Mouse (Mus musculus) urinary bladder, postnatal 25 days (tissue): Measurements from ENCODE around the gene Scn2a.
A peak's percentile ranks its signal among the peaks of the same experiment; 100 is the strongest.

Experiments used
- DNase-seq: peaks from one replicate; pipeline ENCODE4 v3.0.0; 2022; ENCODE audit warnings: low spot score

The Scn2a gene

DNA sequence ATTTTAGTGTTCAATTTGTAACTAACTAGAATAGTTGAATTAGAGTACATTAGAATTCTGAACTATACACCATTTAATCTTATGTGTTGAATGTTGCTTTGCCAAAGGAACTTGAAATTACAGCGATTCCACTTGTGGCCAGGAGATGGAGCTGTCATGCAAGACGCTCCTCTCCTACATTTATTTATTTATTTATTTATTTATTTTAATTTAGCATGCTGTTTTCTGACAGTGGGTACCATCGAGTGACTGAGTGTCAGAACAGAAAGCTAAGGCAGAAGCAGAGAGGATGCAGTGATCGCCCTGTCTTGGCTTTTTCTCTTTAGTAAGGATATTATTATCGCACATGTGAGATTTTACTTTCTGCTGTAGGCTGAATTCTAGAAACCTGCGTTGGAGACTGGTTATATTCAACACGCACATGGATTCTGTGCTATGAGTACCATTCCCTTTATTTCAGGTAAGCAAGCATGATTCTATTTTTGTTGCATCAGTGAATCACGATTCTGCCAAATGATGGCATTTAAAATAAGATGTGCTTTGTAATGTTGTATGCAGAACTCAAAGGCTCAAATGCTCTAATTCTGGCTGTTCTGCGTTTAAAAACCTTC lies at the start of gene Scn2a:
TSS of gene Scn2a (plus strand) at position 216 of the 611 bp plus-strand sequence.
- DNase-seq = no peak

DNA sequence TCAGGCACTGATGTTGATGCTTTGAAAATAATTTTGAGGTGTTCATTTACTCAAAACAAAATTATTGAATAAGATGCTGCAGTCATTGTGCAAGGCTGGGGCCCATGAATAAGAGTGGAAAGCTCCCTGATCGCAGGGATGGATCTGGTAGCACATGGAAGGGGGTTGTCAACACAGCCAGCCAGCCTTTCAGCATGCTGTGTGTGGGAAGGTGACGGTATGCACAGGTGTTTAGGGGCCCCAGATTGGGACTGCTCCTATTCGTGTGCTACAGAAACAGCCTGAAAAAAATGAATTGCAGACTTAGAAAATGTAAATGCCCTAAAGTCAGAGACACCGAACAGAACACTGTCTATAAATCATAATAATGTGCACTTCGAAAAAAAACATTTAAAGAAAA lies 32.9 kb upstream of the Scn2a start:
- no peak for DNase-seq

DNA sequence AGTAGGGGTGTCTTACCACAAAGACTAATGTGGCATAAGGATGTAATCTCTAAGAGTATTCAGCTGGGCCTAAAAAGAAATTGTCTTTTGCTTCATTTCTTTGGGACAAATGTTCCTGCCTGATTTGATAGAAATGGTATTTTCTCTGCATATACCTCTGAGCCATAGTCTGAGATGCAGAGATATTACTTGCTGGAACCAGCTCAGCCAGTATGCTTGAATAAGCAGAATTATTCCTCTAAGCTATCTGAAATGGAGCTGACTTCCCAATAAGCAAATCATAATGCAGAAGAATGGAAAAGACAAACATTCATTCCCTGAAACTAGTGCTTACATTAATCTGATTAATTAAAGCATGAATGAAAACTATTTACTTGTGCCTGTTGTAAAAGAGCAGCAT lies 12.8 kb upstream of the Scn2a start:
- no peak for DNase-seq

DNA sequence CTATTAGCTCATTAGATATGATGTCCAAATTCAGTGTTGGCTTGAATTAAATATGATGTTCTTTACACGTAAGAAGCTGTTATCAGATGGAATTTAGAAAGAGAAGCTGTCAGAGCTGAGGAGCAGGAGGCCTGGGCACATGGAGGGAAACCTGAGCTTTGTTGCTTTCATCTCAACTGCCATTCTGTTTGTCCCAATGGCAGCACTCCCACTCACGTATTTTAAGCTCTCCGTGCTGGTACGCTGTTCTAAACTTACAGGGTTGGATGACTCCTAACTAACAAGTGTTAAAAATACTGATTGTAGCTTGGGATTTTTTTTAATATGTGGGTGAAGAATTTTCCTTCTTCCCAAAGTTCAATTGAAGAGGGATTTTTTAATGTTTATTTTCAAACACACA lies 8.7 kb upstream of the Scn2a start:
- DNase-seq = no peak

DNA sequence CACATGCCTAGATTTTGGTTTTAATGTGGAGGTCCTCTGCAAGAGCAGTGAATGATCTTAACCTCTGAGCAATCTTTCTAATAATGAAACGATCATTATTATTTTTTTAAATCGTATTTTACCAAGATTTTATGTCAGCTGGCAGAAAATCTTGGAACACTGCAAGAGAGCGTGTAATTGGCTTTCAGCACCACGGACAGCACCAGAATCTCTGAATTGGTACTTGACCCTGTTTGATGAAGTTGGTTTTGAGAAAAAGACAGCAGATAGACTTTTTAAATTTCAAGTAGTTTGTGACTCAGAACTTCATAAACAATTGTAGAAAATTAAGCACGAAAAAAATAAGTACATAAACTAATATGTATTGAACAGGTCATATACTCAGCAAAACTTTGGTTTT lies 790 bp upstream of the Scn2a start:
- DNase-seq = peak; percentile 21

DNA sequence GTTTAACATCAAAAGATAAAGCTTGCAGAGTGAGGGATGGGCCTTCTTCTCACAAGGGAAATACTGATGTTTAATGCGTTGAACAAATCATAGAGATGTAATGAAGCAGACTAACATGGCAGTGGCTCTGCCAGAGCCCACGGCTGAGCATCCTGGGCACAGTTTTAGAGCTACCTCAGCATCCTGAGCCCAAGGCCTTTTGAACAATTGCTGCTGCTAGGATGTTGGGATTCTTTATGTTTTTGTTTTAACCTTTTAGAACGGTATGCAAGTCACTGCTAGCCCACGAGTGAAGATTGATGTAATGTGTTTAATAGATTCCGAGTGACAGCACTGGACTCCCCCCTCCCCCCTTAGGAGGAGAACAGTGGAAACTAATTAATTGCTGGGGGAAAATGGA lies 683 bp downstream of the Scn2a start:
- no peak for DNase-seq

DNA sequence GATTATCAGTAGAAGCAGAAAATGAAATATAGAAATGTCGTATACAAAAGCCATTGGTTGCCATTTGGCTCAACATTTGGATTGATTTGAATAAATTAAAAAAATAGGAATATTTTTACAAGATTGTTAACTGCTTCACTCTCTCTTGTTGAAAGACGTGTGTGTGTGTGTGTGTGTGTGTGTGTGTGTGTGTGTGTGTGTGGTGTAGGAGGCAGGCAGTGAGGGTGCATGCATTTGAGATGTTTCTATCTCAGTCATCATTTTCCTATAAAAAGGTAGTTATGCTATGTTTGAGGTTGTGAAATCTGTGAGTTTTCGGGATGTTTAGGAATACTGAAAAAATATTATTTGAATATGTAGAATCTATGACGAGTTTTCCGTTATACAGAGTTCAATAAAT lies 1.3 kb downstream of the Scn2a start:
- no peak for DNase-seq

DNA sequence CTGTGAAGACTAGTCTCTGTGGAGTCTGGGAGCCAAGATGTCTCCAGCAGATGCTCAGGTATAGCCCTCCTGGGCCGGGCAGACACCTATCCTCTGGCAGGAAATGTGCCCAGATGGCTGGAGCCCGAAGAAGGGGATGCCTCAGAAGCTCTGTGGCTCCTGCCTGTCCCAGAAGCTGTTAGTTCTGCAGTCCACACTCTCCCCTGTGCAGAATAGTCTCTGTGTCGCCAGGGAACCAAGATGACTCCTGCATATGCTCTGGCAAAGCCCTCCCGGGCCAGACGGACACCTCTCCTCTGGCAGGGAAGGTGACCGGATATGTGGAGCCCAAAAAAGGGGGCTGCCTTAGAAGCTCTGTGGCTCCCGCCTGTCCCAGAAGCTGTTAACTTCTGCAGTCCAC lies 32.1 kb downstream of the Scn2a start:
- DNase-seq = no peak

DNA sequence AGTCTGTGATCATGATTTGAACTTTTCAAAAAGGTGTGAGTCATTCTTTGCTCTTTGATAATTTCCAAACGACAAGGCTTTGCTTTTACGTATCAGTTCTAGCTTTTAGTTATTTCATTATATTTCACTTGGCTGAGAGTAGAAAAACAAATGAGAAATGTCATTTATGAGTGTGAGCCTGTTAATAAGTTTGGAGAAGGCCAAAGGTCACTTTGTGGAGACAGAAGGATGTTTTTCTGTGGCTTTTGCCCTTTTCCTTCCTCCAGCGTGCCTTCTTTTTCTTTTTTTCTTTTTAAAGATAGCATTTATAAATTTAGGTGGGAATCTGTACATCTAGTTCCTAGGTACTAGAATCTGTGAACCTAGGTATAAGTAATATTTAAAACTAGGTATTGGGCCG lies 36.5 kb downstream of the Scn2a start:
- DNase-seq = no peak

DNA sequence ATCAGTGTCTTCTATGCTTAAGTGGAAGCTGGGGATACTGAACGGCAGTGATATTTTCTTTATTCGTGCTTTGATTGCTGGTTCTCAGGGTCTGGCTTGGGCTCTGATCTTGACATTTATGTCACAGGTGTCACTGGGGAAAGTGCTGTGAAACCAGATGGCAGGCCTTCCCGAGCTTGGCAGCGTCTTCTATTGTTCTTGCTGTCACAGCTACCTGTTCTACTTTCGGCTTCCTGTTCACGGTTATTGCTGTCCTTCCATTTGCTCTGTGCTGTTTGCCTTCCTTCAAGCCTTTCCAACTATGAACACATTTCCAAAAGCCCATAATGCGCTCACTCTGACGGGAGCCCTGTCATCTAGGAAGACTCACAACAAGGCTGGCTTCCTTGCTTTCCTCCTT lies 37.9 kb downstream of the Scn2a start:
- DNase-seq = no peak

DNA sequence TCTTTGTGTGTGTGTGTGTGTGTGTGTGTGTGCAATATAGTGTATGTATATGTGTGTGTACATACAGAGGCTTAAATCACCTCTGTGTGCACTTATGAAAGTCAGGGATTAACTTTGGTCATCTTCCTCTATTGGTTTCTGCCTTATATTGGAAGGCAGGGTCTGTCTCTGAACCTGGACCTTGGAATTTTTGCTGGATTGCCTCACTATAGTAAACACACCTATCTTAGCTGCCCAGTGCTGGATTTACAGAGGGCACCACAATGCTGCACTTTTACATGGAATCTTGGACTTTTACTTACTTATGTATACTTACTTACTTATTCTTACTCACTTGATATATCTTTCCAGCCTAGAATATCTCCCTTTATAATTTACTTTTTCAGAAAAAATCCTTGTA lies 43.3 kb downstream of the Scn2a start:
- no peak for DNase-seq

DNA sequence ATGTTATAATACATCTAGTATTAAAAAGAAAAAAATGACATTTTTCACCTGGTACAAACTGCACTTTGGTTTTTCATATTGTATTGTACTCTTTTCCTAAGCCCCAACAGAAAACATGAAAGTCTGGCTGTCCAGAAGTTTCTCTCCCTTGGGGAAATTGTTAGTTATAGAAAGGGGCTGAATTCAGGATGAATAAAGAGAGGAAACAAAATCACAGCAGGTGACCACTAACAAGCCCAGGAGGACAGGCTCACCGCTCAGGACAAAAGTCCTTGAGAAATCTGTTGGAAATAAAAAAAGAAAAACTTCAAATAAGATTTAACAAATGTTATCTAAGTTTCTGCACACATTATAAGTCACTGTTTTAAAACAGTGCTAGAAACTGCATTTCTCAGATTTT lies 43.9 kb downstream of the Scn2a start:
- no peak for DNase-seq

DNA sequence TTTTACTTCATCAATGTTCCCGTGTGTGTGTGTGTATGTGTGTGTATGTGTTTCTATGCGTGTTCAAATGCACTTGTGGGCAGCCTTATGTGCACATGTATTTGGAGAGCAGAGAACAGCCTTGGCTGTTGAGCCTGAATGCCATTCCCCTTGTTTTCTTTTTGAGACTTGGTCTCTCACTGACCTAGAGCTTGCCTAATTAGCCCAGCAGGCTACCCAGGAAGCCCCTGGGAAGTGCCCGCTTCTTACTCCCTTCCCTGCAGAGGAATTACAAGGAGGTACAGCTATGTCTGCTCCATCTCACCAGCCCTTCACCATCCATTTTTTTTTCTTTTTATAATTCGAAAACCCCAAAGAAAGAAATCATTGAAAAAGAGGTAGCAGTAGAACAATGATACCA lies 44.6 kb downstream of the Scn2a start:
- DNase-seq = no peak

DNA sequence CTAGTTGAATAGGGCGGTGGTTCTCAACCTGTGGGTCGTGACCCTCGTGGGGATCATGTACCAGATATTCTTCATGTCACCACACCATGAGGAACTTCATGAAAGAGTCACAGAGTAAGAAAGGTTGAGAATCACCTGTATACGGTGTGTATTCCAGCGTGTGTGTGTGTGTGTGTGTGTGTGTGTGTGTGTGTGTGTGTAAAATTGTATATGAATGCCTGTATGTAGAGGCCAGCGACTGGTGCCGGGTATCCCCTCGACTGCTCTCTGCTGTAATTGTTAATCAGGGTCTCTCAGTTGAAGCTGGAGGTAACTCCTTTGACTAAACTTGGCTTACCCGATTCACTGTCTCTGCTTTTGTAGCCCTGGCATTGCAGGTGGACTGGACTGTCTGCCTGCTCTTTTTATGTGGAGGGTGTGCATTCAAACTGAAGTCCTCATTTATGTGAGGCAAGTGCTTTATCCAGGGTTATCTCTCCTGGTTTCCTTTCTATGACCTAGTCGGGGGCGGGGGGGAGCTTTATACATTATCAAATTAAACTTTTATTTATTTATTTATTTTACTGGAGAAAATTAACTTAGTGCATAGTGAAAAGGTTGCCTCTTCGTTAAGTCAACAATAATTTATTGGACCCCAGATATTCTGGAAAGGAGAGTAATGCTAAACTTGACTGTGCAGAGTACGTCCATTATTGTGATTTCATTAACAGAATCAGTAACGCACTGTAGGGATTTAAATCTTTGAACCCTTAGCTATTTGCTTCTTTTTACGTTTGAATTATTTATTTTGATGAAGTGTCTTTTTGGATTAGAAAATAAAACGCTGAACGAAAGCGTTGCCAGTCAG lies 47.2 kb downstream of the Scn2a start:
- no peak for DNase-seq

DNA sequence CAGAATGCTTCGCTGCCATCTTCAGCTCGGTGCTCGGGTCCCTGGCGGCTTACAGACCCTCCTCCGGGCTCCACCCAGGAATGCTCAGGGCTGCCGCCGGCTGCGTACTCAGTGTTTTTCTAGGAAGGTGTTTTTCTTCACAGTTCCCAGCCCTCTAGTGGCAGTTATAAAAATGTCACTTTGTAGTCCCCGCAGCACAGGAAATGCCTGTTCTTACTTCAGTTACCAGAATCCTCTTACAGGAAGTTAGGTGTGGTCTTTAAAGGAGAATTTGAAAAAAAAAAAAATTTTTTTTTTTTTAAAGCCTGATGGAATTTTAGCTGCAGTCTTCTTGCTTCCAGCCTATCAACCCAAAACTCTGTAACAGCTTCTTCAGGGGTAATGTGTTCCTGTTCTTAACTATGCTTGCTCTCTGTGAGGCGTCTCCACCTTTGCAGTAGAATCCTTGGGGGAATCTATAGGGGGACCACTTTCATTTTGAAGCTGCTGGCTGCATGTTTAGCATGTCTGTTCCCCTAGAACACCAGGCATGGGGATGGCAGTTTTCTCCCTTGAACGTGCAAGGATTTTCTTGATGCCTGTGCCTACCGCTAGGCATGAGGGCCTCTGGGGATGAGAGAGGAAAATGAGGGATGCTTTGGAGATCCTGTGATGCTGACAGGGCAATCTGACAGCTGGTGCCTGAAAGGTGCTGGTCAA lies 48.0 kb downstream of the Scn2a start:
- DNase-seq = peak; percentile 32

DNA sequence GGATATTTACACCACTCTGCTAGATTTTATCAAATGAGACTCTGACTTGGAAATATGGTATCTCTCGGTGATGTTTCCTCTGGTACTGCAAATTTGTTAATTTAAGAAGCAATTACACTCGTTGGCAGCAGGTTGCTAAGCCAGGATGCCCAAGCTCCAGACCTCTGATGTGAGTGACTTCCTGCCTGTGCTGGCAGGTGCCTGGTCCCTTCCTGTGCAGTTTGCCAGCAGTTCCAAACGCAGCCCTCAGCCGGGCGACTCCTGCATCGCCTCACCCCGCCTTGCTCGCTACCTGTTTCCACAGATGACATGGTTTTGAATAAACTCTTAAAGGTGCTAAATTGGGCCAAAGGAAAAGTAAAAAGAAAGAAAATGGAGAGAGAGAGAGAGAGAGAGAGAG lies 49.0 kb downstream of the Scn2a start:
- DNase-seq = no peak

DNA sequence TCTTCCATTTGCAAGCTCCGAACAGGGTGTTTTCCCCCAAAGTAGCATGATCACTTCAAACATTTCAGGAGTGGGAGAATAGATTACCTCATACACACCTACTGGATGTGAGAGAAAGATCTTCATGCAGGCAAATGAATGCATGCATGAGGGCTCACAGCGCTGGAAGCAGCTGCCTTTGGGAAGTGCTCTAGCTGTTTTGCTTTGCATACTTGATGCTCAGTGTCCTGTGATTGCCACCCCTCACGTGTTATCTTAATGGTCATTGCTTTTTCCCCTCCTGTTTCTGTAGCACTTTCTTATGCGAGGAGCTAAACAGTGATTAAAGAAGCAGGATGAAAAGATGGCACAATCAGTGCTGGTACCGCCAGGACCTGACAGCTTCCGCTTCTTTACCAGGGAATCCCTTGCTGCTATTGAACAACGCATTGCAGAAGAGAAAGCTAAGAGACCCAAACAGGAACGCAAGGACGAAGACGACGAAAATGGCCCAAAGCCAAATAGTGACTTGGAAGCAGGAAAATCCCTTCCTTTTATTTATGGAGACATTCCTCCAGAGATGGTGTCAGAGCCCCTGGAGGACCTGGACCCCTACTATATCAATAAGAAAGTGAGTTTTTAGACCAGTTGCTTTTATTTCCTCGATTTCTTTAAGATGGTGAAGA lies 49.7 kb downstream of the Scn2a start:
- no peak for DNase-seq

DNA sequence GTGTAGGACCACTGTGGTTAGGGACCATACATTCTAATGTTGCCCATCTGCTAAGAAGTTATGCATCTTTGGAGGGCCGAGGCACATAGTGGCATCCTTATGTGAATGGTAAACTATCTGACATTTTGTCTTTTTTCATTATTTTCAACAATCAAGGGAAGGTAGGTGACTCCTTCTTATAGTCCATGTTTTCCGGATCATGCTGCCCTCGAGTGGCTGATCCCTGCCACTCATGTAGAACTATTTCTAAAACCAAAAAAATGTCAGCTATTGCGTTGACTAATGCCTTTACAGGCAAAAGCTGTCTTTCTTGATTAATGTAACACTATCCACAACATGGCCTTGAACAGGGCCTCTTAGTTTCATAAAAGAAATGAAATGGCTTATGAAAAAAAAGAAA lies 59.0 kb downstream of the Scn2a start:
- DNase-seq = no peak

DNA sequence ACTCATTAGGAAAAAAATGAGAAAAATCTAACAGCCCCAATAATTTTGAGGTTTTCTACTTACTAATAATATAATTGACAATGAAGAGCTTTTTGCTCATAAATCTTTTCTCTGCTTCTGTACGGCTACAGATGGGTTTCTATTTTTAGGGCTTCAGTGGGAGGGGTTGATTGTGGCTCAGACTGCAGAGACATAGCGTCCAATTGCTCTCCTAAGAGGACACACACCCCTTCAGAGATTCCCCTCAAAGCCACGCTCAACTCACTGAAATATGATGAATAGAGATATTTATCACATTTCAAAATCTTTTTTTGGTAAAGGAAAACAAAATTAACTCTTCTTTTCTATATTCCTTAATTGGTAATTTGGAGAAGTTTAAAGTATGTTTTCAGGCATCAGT lies 64.6 kb downstream of the Scn2a start:
- no peak for DNase-seq

DNA sequence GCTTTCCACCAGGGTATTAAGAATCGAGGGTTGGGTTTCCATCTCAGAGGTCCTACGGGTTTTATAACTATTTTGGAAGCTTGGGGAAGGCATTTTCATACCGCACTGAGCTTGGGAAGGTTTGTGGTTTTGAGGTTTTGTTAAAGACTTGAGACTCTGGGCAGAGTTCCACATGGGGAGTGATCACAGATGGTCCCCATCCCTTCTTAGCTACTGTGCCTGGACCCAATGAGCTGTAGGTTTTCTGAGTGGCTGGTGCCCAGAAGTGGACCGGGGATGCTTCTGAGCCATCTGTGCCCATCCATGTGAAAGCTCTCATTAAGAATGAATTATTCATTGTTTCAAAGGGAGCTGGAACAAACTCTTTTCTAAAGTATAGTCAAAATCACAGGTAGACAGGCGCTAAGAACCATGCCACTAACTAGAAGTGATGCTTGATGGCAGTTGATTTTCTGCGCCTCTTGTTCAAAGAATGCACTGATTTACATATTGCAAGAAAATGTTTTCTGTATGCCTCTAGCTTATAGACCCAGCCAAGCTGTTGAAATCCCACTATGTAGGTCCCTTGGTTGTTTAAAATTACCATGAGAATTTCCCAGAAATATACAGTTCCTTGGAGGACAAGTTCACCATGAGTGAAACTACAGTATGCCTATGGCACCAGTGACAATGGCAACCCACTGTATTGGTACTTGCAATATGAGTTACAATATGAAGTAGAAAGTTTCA lies 70.0 kb downstream of the Scn2a start:
- no peak for DNase-seq

DNA sequence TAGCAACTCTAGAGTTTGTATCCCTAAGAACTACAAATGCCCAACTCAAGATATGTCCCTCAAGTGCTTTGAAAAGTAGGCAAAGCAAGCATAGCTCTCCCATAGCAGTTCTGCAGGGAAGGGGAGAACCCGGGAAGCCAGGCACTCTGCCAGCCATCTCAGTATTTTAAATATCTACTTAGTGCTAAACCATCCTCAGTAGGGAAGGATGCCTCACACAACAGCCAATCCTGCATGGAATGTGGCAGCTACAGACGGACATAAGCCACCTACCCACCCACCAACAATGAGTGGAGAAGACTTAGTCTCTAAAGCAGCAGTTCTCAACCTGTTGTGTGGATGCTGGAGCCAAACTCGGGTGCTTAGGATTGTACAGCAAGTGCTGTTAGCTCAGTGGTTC lies 73.9 kb downstream of the Scn2a start:
- DNase-seq = no peak

DNA sequence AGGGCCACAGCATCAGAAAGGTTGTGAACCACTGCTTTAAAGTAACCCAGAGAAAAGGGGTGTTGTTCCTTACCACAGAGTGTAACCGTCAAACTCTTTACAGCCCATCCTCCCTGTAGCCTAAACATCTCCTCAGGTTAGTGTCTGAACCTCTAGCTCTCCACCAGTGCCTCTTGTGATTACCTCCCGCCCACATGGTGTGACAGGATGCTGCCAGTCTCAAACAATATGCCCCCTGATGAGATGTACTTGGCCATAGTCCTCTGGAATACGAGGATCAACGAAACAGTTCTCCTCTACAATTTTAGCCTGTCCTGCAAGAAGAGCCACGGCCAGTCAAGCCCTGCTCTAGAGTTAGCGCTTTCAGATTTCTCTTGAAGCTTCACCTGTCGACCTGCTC lies 74.5 kb downstream of the Scn2a start:
- DNase-seq = no peak
